Mouse (Mus musculus) adrenal gland, postnatal 4 days (tissue): ENCODE data around the gene Gata2. TPM values are rescaled to one million over a fixed set of nuclear protein-coding genes. Genes with fewer than 3 reads are reported as not detected.

ENCODE experiments used
- DNase-seq, 2 experiments: peaks; one replicate each; pipeline ENCODE4 v3.0.0; 2021 to 2022; ENCODE audit warnings: low spot score in 2 of 2, mixed read lengths in 2 of 2
- total RNA-seq, 2 experiments: library from RNA; stranded (reverse); gene quantifications; 2 replicates each; pipeline ENCODE4 v1.2.3; 2021

The Gata2 gene
- total RNA-seq, 2 experiments from 2014 or later, result 55.5 to 62.7 TPM

DNA sequence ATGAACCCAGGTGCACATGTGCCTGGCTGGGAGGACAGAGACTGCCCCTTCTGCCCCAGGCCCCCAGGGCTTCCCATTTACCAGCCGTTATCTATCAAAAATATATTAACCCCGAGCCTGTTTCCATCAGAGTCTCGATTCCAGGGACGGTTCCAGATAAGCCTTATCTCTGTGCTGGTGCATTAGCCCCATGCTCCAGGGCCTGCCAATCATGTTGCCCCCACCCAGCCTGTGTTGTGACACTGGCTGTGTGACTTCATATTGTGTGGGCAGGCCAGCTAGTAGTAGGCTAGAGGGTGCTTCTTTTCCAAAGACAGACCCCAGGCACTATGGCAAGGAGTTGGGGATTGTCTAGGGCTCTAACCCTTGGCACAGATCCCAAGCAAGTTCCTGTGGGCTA lies 61.7 kb downstream of the Gata2 start:
- no peak for DNase-seq

Other genes starting within 250 kb of the Gata2 start
- 10 to 100 TPM; 67.6 to 77.3 TPM for gene H1fx, start 212.3 kb upstream of the Gata2 start, total RNA-seq
- 100 to 1,000 TPM; 263 to 269 TPM for gene Rab7, start 148.6 kb upstream of the Gata2 start, total RNA-seq
- gene Rpn1, start 109.4 kb upstream of the Gata2 start, total RNA-seq, result 100 to 1,000 TPM; 212 to 219 TPM
- not detected for gene Dnajb8, start 28.4 kb downstream of the Gata2 start, total RNA-seq